Mouse (Mus musculus): Measurements from ENCODE around the gene Mrpl37. TPM values are rescaled to one million over a fixed set of nuclear protein-coding genes. Genes with fewer than 3 reads are reported as not detected.

The Mrpl37 gene
- 47.6 TPM for polyA plus RNA-seq (2017; shearing (Covaris generic))

GRCm38 (mm10) chr4:107066252-107067124 lies at the start of gene Mrpl37, which contains the start of gene Cyb5rl:
Gene Mrpl37 (minus strand): TSS chr4:107066868.
Gene Cyb5rl (plus strand): TSS chr4:107066988.

GRCm38 (mm10) chr4:107096841-107097373 lies 30.2 kb upstream of the Mrpl37 start, which contains the start of gene Cdcp2:
Gene Cdcp2 (plus strand): TSS chr4:107096891.

Other genes with a start within 250 kb of the Mrpl37 start
- 41.2 TPM for gene Ssbp3, start 156.2 kb downstream of the Mrpl37 start, polyA plus RNA-seq (2017; shearing (Covaris generic))
- 8.2 TPM for gene Cyb5rl, start 120 bp upstream of the Mrpl37 start, polyA plus RNA-seq (2017; shearing (Covaris generic))
- gene Cdcp2, start 30.0 kb upstream of the Mrpl37 start, polyA plus RNA-seq (2017; shearing (Covaris generic)) = 0.27 TPM
- 281 TPM for gene Tmem59, start 111.5 kb upstream of the Mrpl37 start, polyA plus RNA-seq (2017; shearing (Covaris generic))
- gene Tceanc2, start 112.2 kb upstream of the Mrpl37 start, polyA plus RNA-seq (2017; shearing (Covaris generic)) = 19.9 TPM
- not detected for gene Ldlrad1, start 142.3 kb upstream of the Mrpl37 start, polyA plus RNA-seq (2017; shearing (Covaris generic))
- 9.6 TPM for gene Lrrc42, start 186.7 kb upstream of the Mrpl37 start, polyA plus RNA-seq (2017; shearing (Covaris generic))
- 6.0 TPM for gene Hspb11, start 186.7 kb upstream of the Mrpl37 start, polyA plus RNA-seq (2017; shearing (Covaris generic))
- 0.29 TPM for gene Dio1, start 240.3 kb upstream of the Mrpl37 start, polyA plus RNA-seq (2017; shearing (Covaris generic))
- gene Yipf1, start 247.5 kb upstream of the Mrpl37 start, polyA plus RNA-seq (2017; shearing (Covaris generic)) = 46.5 TPM

All from effector memory CD4-positive, alpha-beta T cell, adult 7 months (primary cell).